Mouse (Mus musculus): ENCODE data around the gene Ddc. TPM values are rescaled to one million over a fixed set of nuclear protein-coding genes. Genes with fewer than 3 reads are reported as not detected.

Gene Ddc
- polyA plus RNA-seq, 1 experiment from 2014 or later: 6.0 TPM

DNA sequence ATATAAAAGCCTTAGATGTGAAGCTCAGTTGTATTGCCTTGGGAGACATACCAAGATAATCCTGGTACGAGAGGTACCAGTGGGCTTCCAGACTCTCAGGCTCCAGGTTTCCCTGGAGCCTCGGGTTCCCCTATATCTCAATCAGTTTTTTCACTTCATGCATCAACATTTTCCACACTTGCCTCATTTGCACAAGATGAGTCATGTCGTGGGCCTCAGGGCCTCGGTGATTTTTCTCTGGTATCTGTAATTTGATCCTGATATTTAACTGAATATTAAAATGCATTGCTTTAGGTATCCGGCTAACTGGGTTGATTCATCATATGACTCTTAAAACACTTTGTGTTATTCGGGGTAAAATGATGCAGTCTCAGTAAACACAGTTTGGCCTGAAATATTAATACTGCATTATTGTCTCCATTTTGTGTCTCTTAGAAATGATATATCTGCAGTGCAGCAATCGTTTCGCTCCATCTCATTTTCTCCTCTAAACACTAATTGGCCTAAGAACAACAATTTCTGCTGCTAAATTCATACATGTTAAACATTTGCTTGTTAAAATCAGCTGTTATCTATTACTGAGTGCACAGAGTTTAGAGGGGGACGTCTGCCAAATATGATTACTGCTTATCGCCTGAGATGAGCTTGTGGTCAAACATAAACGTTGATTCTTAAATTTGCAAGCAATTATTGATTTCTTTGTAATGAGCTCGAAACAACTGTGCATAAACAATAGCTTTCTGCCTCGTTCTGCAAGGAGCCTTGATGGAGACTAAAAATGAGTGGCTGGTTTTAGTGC, 48.2 kb downstream of the Ddc start:
- H3K36me3 ChIP-seq (replicated peaks): no peaks in the 10 kb centered on the region

DNA sequence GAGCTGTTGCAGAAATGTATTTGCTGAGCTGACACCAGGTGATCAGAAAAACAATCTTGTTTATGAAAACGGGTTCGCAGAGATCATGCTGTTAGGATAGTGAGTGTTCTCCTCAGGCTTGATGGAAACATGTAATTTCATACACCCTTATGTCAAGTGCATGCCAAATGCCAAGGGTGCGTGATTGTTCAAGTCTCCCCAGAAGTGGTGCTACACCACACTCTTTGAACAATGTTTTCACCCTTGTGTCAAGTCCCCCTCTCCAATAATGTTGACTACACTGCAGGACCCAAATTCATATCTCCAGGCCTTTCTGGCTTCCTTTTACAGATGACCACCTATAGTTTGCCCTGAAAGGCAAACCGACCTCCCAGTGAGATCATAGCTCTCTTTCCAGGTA, 49.5 kb downstream of the Ddc start:
- no peak overlapping the region for H3K27ac ChIP-seq
- H3K36me3 ChIP-seq (replicated peaks): no peaks in the 10 kb centered on the region

More for the DNA sequence above, 48.2 kb downstream of the Ddc start:
- Histone ChIP-seq H3K27me3 (ENCODE audit: poor library complexity, severe bottlenecking) (0 out of 2 replicates have a peak, but pooled peaks cover 14% of the 10 kb centered on the region), H3K27ac (no peak overlapping the region), H3K9me3 (no peaks in the 10 kb centered on the region), H3K4me1 (peaks cover 41% of the 10 kb centered on the region), H3K4me3 (no peak overlapping the region)
- no peak for DNase-seq (ENCODE audit: extremely low spot score, low spot score)
- 85% methylated on average over 13 of the region's 13 CpGs for WGBS

DNA sequence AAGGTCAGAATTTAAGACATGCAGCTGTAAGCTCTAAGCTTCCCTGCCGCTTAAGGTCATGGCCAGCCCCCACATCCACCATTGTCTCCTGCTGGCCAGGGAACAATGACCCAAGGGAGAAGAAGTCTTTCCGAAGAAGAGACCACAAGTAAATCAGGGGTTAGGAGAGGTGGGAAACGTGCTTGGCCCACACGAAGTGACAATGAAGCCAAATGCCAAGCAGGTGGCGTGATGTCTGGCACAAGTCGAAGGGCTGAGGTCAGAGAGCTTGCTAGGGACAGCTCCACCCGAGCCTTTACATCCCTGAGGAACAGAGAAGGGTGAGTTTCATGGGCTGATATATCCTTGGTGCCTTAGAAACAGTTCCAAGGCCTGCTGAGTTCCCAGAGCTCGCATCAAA, 52.9 kb downstream of the Ddc start:
- Histone ChIP-seq H3K27me3 (ENCODE audit: poor library complexity, severe bottlenecking) (peaks cover 36% of the 10 kb centered on the region), H3K27ac (peak overlapping the region; percentile 66), H3K36me3 (replicated peaks) (no peaks in the 10 kb centered on the region), H3K9me3 (no peaks in the 10 kb centered on the region), H3K4me1 (peaks cover 31% of the 10 kb centered on the region), H3K4me3 (no peak overlapping the region)
- 69% methylated on average over 8 of the region's 8 CpGs for WGBS
- DNase-seq (ENCODE audit: extremely low spot score, low spot score): no peak

More for the DNA sequence above, 49.5 kb downstream of the Ddc start:
- peaks cover 25% of the 10 kb centered on the region; the same call in 1 of the 2 replicates for H3K27me3 ChIP-seq (ENCODE audit: poor library complexity, severe bottlenecking)
- no peaks in the 10 kb centered on the region for H3K9me3 ChIP-seq
- peaks cover 41% of the 10 kb centered on the region for H3K4me1 ChIP-seq
- no peak overlapping the region for H3K4me3 ChIP-seq
- 90% methylated on average over 4 of the region's 4 CpGs for WGBS
- DNase-seq (ENCODE audit: extremely low spot score, low spot score): no peak

DNA sequence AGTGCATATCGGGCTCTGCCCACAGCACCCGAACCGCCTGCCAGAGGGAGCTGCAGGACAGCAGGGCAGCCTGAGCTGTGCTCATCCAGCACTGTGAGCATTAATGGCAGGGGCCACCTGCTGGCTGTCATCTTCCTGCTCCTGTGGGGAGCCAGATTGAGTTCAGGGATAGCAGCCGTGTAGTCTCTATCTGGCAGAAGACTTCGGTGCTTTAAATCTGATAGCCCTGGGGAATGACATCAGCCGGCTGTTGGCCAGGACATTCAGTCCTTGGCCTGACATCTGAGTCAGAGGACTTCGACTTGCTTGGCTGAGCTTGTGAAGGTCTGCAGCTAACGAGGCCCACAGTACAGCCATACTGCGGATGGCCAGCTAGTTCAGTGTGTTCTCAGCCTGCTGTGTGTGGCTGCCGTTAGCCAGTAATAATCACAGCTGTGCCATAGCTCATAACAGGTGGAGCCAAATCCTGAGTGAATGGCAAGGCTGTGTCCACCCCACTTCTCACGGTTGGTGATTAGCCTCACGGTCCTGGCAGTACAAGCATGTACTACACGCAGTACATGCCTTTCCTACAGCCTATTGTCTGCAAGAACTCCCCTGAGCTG, 53.5 kb downstream of the Ddc start:
- H3K27me3 ChIP-seq (ENCODE audit: poor library complexity, severe bottlenecking): peaks cover 42% of the 10 kb centered on the region
- H3K4me3 ChIP-seq: no peak overlapping the region
- H3K9me3 ChIP-seq: no peaks in the 10 kb centered on the region
- WGBS: 48% methylated on average over 13 of the region's 13 CpGs
- DNase-seq (ENCODE audit: extremely low spot score, low spot score): no peak
- H3K4me1 ChIP-seq: peaks cover 34% of the 10 kb centered on the region
- H3K27ac ChIP-seq: peak overlapping the region; percentile 66
- no peaks in the 10 kb centered on the region for H3K36me3 ChIP-seq (replicated peaks)

DNA sequence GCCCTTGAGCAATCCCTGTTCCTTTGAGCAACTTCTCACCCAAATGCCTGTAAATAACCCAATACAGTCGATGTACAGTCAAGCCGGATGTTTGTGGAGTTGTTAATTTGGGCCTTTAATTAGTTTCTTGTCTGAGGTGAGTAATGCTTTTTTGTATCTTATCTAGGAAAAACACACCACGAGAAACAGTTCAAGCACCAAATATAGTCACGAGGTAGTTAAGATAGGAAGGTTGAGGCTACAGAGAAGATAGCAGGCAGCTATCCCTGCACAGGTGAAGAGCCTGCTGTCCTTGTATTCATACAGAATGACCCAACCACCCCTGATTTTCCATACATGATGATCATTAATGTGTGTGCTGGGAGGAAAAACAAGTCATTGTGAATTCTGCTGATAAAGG, 56.4 kb downstream of the Ddc start:
- WGBS: 88% methylated on average over 4 of the region's 4 CpGs
- H3K27ac ChIP-seq: no peak overlapping the region

DNA sequence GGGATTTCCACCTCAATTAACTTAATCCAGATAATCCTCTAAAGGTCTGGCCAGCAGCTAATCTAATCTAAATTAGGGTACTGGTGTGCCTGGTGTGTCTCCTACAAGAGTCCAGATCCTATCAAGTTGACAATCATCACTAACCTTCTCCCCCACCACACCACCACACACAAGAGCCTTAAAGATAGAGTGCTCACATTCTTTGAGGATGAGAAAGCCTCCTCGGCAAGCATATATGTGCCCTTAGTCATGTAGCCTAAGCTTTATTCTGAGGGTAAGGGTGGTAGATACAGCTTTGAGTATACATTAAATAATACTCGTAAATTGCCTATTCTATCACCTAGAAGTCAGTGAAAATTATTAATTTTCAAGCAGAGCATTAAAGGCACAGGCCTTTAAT, 57.2 kb downstream of the Ddc start:
- no peaks in the 10 kb centered on the region for H3K9me3 ChIP-seq
- H3K4me3 ChIP-seq: no peak overlapping the region
- H3K27ac ChIP-seq: 0 out of 2 replicates have a peak overlapping the region, but pooled peaks have one; percentile 44
- peaks cover 73% of the 10 kb centered on the region for H3K27me3 ChIP-seq (ENCODE audit: poor library complexity, severe bottlenecking)
- peaks cover 61% of the 10 kb centered on the region for H3K4me1 ChIP-seq
- DNase-seq (ENCODE audit: extremely low spot score, low spot score): no peak
- no peaks in the 10 kb centered on the region for H3K36me3 ChIP-seq (replicated peaks)
- 68% methylated on average over 2 of the region's 2 CpGs for WGBS

More for the DNA sequence above, 56.4 kb downstream of the Ddc start:
- Histone ChIP-seq H3K36me3 (replicated peaks) (no peaks in the 10 kb centered on the region), H3K4me1 (peaks cover 52% of the 10 kb centered on the region), H3K27me3 (ENCODE audit: poor library complexity, severe bottlenecking) (peaks cover 65% of the 10 kb centered on the region), H3K4me3 (no peak overlapping the region), H3K9me3 (no peaks in the 10 kb centered on the region)
- DNase-seq (ENCODE audit: extremely low spot score, low spot score): no peak

DNA sequence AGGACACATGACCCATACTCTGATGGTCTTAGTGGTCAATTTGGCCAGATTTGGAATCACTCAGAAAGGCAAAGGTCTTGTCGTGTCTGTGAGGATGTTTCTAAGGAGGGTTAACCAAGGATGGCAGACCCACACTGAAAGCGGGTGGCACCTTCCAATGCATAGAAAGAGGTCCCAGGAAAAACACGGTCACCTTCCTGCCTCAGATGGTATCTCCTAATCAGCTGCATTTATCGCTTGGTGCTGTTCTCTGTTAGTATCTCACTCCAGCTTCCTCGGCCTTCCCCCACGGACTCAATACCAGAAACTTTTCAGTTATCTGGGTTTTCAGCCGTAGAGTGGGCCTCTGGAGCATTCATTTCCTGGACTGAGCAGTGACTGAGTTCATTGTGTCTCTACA, 58.1 kb downstream of the Ddc start:
- H3K4me3 ChIP-seq: no peak overlapping the region
- H3K27ac ChIP-seq: no peak overlapping the region
- no peak for DNase-seq (ENCODE audit: extremely low spot score, low spot score)
- peaks cover 59% of the 10 kb centered on the region for H3K4me1 ChIP-seq
- H3K27me3 ChIP-seq (ENCODE audit: poor library complexity, severe bottlenecking): peaks cover 70% of the 10 kb centered on the region
- no peaks in the 10 kb centered on the region for H3K36me3 ChIP-seq (replicated peaks)
- H3K9me3 ChIP-seq: no peaks in the 10 kb centered on the region
- 89% methylated on average over 7 of the region's 7 CpGs for WGBS

DNA sequence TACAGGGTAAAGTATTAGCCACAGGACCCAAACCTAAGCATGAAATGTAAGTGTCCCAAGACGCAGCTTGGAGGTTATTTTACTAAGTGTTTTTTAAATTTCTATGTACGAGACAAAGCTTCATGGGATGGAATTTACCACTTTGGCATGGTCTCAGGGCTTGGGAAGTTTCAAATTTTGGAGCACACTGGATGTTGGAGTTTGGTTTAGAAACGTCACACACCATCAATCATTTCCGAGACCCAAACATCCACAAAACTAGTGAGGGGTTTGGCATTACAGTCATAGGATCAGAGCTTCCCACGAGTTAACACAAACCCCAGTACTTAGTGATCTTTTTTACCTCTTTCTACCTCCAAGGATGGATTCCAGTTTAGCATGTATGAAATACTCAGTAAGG, 60.6 kb downstream of the Ddc start:
- H3K4me3 ChIP-seq: no peak overlapping the region
- no peak for DNase-seq (ENCODE audit: extremely low spot score, low spot score)
- H3K9me3 ChIP-seq: no peaks in the 10 kb centered on the region
- no peaks in the 10 kb centered on the region for H3K36me3 ChIP-seq (replicated peaks)
- 87% methylated on average over 5 of the region's 5 CpGs for WGBS
- H3K4me1 ChIP-seq: peaks cover 57% of the 10 kb centered on the region
- H3K27ac ChIP-seq: peak overlapping the region; percentile 62
- peaks cover 69% of the 10 kb centered on the region for H3K27me3 ChIP-seq (ENCODE audit: poor library complexity, severe bottlenecking)

DNA sequence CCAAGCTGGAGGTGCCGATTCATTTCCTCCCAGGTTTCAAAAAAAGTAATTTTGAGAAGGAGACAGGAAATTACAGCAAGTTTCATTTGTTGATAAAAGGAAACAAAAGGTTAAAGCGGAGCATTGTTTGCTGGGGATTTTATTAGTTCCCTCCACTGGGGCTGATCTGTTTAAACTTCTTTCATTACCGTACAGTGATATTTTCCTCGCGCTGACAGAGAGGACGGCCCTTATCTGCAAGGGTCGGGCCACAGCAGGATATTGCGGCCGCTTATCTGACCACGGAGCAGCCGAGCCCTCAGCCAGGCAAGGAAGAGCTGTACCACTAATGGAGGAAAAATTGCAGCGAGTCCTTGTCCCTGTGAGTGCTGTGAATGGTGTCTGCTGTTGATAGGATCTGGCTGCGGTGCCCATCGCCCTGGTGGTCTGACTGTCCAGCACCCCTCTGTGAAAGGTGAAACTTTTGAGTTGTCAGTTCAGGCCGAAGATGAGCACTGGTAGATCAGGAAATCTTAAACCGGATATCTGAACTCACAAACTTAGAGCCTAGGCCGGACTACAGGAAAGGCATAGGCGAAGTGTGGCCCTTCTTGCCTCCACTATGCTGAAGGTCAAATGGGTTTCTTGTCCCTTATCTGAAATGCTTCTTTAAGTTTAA, 61.1 kb downstream of the Ddc start:
- peaks cover 63% of the 10 kb centered on the region for H3K4me1 ChIP-seq
- no peaks in the 10 kb centered on the region for H3K36me3 ChIP-seq (replicated peaks)
- H3K27me3 ChIP-seq (ENCODE audit: poor library complexity, severe bottlenecking): peaks cover 67% of the 10 kb centered on the region
- DNase-seq (ENCODE audit: extremely low spot score, low spot score): no peak
- no peak overlapping the region for H3K4me3 ChIP-seq
- no peaks in the 10 kb centered on the region for H3K9me3 ChIP-seq
- WGBS: 54% methylated on average over 18 of the region's 18 CpGs
- H3K27ac ChIP-seq: peak overlapping the region; percentile 62

DNA sequence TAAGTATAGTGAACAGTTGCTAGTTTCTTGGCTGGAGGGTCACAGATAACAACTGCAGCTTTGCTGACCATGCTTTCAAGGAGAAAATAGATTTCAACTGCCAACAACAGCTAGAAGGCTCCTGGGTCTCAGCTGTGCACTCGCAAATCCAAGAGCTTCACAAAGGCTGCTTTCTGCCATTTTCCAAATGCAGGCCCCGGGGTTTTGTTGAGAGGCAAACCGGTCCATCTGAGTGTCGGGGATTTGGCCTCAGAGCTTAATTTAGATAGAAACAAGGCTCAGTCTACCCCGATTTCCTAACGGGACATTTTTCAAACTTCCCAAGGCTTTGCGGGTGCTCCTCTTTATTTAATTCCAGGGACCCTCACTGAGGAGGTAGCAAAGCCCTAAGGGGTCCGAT, 61.7 kb downstream of the Ddc start:
- Histone ChIP-seq H3K27ac (peak overlapping the region; percentile 62), H3K4me1 (peaks cover 69% of the 10 kb centered on the region), H3K4me3 (no peak overlapping the region), H3K27me3 (ENCODE audit: poor library complexity, severe bottlenecking) (peaks cover 66% of the 10 kb centered on the region), H3K9me3 (no peaks in the 10 kb centered on the region), H3K36me3 (replicated peaks) (no peaks in the 10 kb centered on the region)
- 49% methylated on average over 8 of the region's 8 CpGs for WGBS
- DNase-seq (ENCODE audit: extremely low spot score, low spot score): no peak

DNA sequence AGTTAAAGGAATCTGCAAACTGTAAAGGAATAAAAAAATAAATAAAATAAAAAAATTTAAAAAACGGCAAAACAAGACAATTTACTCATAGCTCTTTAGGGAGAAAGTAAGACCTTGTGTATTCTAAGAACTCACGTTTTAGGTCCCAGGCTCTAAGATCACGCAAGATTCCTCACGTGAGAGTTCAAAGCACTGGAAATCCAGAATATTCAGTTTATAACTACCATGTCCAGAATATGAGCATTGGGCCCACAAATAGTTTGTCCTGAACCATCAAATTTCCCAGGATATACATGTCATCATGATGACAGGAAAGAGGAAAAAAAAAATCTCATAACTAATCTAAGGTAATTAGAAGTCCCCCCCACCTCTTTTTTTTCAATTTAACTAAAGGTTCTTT, 62.2 kb downstream of the Ddc start:
- peaks cover 72% of the 10 kb centered on the region for H3K4me1 ChIP-seq
- WGBS: 82% methylated on average over 4 of the region's 4 CpGs
- no peaks in the 10 kb centered on the region for H3K36me3 ChIP-seq (replicated peaks)
- no peak overlapping the region for H3K4me3 ChIP-seq
- no peaks in the 10 kb centered on the region for H3K9me3 ChIP-seq
- H3K27ac ChIP-seq: peak overlapping the region; percentile 62
- peaks cover 66% of the 10 kb centered on the region for H3K27me3 ChIP-seq (ENCODE audit: poor library complexity, severe bottlenecking)
- no peak for DNase-seq (ENCODE audit: extremely low spot score, low spot score)

DNA sequence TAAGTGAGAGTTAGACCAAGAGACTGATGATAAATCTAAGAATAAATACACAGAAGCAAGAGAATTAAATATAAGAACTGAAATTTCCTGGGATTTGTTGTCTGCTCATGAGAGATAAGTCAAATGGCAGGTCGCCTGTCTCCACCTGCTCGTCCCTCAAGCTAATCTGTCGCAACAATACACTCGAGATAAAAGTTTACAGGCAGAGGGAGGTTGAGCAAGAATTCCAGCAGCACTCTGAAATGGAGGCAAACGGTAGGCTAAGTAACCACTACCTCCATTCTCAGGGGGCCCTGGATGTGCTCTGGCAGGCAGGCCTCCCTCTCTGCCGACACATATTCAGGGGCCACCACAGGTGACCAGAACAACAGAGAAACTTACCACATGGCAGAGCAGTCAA, 62.6 kb downstream of the Ddc start:
- no peaks in the 10 kb centered on the region for H3K36me3 ChIP-seq (replicated peaks)
- 43% methylated on average over 6 of the region's 6 CpGs for WGBS
- H3K4me1 ChIP-seq: peaks cover 72% of the 10 kb centered on the region
- H3K27ac ChIP-seq: peak overlapping the region; percentile 62
- DNase-seq (ENCODE audit: extremely low spot score, low spot score): no peak
- H3K4me3 ChIP-seq: no peak overlapping the region
- no peaks in the 10 kb centered on the region for H3K9me3 ChIP-seq
- H3K27me3 ChIP-seq (ENCODE audit: poor library complexity, severe bottlenecking): peaks cover 67% of the 10 kb centered on the region

DNA sequence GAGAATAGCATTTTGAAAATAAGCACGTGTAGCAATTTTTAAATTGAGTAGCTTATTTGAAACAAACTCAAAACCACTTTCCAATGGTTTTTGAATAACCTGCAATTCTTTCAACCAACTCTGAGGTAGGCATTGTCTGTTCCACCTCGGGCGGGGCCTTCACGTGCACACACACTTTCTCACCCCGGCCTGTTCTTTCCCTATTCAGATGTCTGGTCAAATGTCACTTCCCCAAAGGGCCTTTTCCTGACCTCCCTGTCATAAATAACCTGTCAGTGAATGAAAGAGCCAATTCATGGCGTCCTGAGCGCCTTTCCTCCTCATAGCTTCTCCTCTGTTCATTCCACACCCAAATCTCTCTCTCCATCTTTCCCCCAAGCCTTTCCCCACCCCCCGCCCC, 64.8 kb downstream of the Ddc start:
- 38% methylated on average over 8 of the region's 8 CpGs for WGBS
- no peaks in the 10 kb centered on the region for H3K36me3 ChIP-seq (replicated peaks)
- H3K27ac ChIP-seq: peak overlapping the region; percentile 81
- DNase-seq (ENCODE audit: extremely low spot score, low spot score): no peak
- H3K9me3 ChIP-seq: no peaks in the 10 kb centered on the region
- H3K4me3 ChIP-seq: no peak overlapping the region
- H3K27me3 ChIP-seq (ENCODE audit: poor library complexity, severe bottlenecking): peaks cover 57% of the 10 kb centered on the region
- H3K4me1 ChIP-seq: peaks cover 83% of the 10 kb centered on the region
